Mouse (Mus musculus) stomach, embryonic 16.5 days (tissue): ENCODE data around the gene Chchd6. TPM values are rescaled to one million over a fixed set of nuclear protein-coding genes. Genes with fewer than 3 reads are reported as not detected.

Experiments used
- ATAC-seq: fragments of 200-750 bp; cut with Nextera tagmentation; 2 replicates; pipeline ENCODE4 v1.8.0; 2017; ENCODE audit warnings: moderate number of reproducible peaks, moderate TSS enrichment; ENCODE audit not compliant: insufficient read depth, low FRiP score
- H3K27ac ChIP-seq: fragments of 300-500 bp; sonication (generic); 2 replicates; pipeline ENCODE4 v1.5.1; 2014; ENCODE audit warnings: low read length
- H3K27me3 ChIP-seq: fragments of 300-500 bp; sonication (generic); 2 replicates; pipeline ENCODE4 v1.6.1; 2014; ENCODE audit warnings: low read length, control low read depth, mixed read lengths; ENCODE audit not compliant: control insufficient read depth, insufficient read depth
- H3K36me3 ChIP-seq: fragments of 300-500 bp; sonication (generic); 2 replicates; pipeline ENCODE4 v1.6.1; 2014; ENCODE audit warnings: low read length; ENCODE audit not compliant: control insufficient read depth, insufficient read depth
- H3K4me1 ChIP-seq: fragments of 300-500 bp; sonication (generic); 2 replicates; pipeline ENCODE4 v1.6.1; 2014; ENCODE audit warnings: low read length, control low read depth, mixed read lengths; ENCODE audit not compliant: control insufficient read depth, insufficient read depth
- H3K4me2 ChIP-seq: fragments of 300-500 bp; sonication (generic); 2 replicates; pipeline ENCODE4 v1.6.1; 2014; ENCODE audit warnings: low read depth, low read length, mixed read lengths
- H3K4me3 ChIP-seq: fragments of 300-500 bp; sonication (generic); replicated peaks from 2 replicates; pipeline ENCODE4 v1.5.1; 2014; ENCODE audit warnings: mild to moderate bottlenecking, low read length
- H3K9ac ChIP-seq: fragments of 300-500 bp; sonication (generic); 2 replicates; pipeline ENCODE4 v1.6.1; 2014; ENCODE audit warnings: low read length
- H3K9me3 ChIP-seq: fragments of 300-500 bp; sonication (generic); replicated peaks from 2 replicates; pipeline ENCODE4 v1.6.1; 2016; ENCODE audit warnings: low read length, control low read depth; ENCODE audit not compliant: control insufficient read depth
- WGBS: fragments of 180-500 bp; shearing (Covaris S2); extraction: QIAGEN DNeasy Blood & Tissue Kit; methylation state at CpG from one replicate; pipeline ENCODE4 v1.1.7; 2014; 5-methylcytosine and 5-hydroxymethylcytosine counted together
- polyA plus RNA-seq: library from polyadenylated mRNA; unstranded; fragments of >200 nt; fragmentation: Nextera tagmentation; extraction: Ambion mirVana; gene quantifications from 2 replicates; pipeline ENCODE4 v1.2.1, GENCODE M21; 2015

Gene Chchd6
- polyA plus RNA-seq, 1 experiment from 2014 or later = 38.0 TPM

DNA sequence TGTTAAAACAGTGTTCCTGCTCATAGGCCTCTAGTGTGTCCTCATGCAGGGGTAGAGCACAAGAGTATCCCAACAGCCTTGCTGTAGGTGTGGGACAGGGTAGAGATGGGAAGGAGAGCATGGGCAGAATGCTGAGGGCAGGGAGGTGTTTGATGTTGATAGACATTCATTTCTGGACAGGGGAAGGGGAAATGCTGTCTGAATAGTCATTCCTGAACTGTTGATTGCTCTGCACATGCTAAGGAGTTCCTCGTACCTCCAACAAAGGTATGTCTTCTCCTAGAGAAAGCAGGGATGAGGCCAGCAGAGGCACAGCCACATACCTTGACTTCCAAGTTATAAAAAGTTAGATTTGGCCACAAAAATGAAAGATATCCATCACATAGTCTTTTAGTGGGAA lies 95.5 kb downstream of the Chchd6 start:
- Histone ChIP-seq H3K27me3 (no peaks in the 10 kb centered on the region), H3K4me1 (no peaks in the 10 kb centered on the region), H3K4me2 (no peak overlapping the region), H3K4me3 (no peak overlapping the region), H3K36me3 (no peaks in the 10 kb centered on the region), H3K9me3 (no peaks in the 10 kb centered on the region), H3K27ac (no peak overlapping the region), H3K9ac (no peak overlapping the region)
- 96% methylated on average over 1 of the region's 1 CpGs for WGBS
- no peak for ATAC-seq

DNA sequence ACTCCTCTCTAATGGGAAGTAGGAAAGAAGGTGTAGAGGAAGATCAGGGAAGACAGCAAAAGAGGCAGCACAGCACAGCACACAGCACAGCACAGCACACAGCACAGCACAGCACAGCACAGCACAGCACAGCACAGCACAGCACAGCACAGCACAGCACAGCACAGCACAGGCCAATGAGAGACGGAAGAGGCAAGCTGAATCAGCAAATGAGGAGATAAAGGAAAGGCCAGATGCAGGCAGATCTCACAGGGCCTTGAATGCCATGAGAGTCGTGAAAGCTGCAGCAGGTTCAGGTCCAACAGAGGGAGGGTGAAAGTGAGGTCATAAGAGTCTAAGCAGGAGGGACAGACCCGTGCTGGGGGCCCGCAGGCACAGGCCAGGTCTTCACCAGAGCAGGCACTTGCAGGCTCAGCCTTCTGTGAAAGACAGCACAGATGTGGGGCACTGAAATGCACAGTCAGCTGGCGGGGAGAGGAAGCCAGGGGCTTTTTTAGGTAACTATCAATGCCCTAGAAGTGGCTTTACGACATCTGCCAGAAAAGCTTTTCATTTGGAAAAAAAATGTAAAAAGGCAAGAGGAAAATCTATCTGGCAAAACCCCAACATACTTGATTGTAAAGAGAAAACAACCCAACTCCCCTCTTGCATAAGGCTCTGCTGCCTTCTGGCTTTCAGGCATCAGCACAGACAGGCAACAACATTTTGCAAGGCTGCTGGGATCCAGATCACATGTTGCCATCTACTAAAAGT lies 96.5 kb downstream of the Chchd6 start:
- Histone ChIP-seq H3K9ac (no peak overlapping the region), H3K27ac (no peak overlapping the region), H3K36me3 (no peaks in the 10 kb centered on the region), H3K27me3 (no peaks in the 10 kb centered on the region), H3K4me1 (no peaks in the 10 kb centered on the region), H3K4me2 (no peak overlapping the region), H3K4me3 (no peak overlapping the region), H3K9me3 (no peaks in the 10 kb centered on the region)
- WGBS = 48% methylated on average over 6 of the region's 6 CpGs
- ATAC-seq = no peak

DNA sequence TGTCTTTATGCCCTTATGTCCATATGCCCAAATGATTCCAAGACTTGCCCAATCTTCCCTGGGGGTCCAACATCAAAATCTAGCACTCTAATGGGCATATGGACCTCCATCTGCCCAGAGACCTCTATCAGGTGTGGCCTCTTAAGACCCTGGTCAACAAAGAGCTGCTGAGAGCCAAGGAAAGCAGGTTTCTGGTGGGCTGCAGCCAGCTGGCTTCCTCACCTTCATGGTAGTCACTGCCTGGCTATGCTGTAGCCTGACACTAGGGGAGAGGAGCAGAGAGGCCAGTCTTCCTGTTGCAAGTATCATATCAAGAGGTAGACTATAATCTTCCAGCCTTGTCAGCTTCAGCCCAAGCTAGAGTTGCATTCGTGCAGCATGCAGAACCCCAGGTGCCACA lies 98.5 kb downstream of the Chchd6 start:
- Histone ChIP-seq H3K4me1 (no peaks in the 10 kb centered on the region), H3K9me3 (no peaks in the 10 kb centered on the region), H3K4me2 (no peak overlapping the region), H3K27ac (no peak overlapping the region), H3K36me3 (no peaks in the 10 kb centered on the region), H3K9ac (no peak overlapping the region), H3K27me3 (no peaks in the 10 kb centered on the region), H3K4me3 (no peak overlapping the region)
- no peak for ATAC-seq
- 79% methylated on average over 1 of the region's 1 CpGs for WGBS

DNA sequence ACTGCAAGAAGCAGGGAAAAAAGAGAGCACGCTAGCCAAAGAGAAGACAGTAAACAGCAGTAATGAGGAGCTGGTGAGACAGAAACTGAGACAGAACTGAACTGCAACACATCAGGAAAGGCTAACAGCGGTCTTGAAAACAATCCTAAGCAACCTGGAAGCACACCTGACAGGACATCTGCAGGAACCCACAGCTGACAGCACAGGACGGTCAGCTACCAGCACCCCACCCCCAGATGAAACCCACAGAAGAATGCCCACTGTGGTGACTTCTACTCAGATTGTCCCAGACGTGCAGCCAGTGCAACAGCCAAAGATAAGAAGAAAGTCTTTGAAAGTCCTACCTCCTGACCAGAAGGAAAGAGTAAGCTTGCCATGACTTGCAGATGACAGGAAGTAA lies 103.1 kb downstream of the Chchd6 start:
- no peak for ATAC-seq
- H3K9ac ChIP-seq = no peak overlapping the region
- no peaks in the 10 kb centered on the region for H3K27me3 ChIP-seq
- H3K4me1 ChIP-seq = no peaks in the 10 kb centered on the region
- 55% methylated on average over 4 of the region's 4 CpGs for WGBS
- H3K27ac ChIP-seq = no peak overlapping the region
- H3K4me2 ChIP-seq = no peak overlapping the region
- no peaks in the 10 kb centered on the region for H3K9me3 ChIP-seq
- no peak overlapping the region for H3K4me3 ChIP-seq
- H3K36me3 ChIP-seq = no peaks in the 10 kb centered on the region

DNA sequence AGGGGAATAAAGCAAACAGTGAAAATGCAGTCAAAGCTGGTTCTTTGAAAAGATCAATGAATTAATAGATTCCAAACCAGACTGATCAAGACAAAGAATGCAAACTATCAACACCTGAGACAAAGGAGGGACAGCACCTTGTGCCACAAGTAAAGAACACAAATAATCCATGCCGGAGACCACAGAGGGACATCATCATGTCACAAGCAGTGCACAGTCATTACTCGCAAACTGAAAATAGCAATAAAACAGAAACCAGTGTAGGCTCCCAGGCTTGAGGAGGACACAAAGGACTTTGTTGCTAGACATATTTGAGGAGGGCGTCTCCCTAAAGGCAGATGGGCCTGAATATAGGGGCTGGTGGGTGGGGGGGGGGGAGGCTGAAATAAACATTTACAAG lies 105.1 kb downstream of the Chchd6 start:
- H3K4me1 ChIP-seq = no peaks in the 10 kb centered on the region
- H3K27ac ChIP-seq = no peak overlapping the region
- WGBS = 76% methylated on average over 3 of the region's 3 CpGs
- ATAC-seq = no peak
- no peak overlapping the region for H3K4me2 ChIP-seq
- no peaks in the 10 kb centered on the region for H3K9me3 ChIP-seq
- H3K36me3 ChIP-seq = no peaks in the 10 kb centered on the region
- no peaks in the 10 kb centered on the region for H3K27me3 ChIP-seq
- H3K9ac ChIP-seq = no peak overlapping the region
- no peak overlapping the region for H3K4me3 ChIP-seq

DNA sequence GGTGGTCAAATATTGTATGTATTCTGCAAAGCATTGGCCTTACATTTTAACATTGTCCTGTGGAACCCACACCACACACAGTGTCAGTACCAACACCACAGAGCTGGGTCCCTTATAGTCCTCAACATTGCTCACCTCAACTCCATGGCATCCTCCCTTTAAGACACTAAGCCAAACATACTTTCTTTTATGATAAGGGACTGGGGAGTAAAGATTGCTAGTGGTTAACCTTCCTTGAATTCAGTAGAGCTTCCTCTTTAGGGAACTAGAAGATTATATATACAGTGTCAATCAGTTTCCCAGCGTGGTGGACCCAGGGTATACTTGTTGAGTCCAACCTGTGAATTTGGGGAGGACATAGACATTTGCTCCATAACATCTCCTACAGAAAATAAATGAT lies 105.9 kb downstream of the Chchd6 start:
- Histone ChIP-seq H3K4me2 (no peak overlapping the region), H3K9ac (no peak overlapping the region), H3K4me3 (no peak overlapping the region), H3K4me1 (no peaks in the 10 kb centered on the region), H3K27ac (no peak overlapping the region), H3K9me3 (no peaks in the 10 kb centered on the region), H3K27me3 (no peaks in the 10 kb centered on the region), H3K36me3 (no peaks in the 10 kb centered on the region)
- 82% methylated on average over 1 of the region's 1 CpGs for WGBS
- no peak for ATAC-seq

DNA sequence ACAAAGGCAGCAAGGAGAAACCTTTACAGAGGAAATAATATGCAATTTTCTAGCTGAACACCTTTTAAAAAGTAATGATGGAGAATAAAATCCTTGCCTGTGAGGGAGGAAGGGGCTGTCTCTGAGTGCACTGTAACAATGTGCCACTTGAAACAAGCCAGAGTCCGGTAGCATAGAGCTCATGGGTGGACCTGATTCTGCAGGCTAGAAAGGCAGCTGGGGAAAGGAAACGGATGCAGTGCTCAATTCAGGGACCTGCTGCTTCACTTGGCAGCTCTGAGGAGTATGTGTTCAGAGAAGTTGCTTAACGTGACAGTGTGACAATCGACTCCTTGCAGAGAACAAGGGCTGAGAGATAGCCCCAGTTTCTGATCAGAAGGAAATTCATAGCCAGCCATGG lies 109.4 kb downstream of the Chchd6 start:
- Histone ChIP-seq H3K9me3 (no peaks in the 10 kb centered on the region), H3K27me3 (no peaks in the 10 kb centered on the region), H3K9ac (no peak overlapping the region), H3K4me2 (no peak overlapping the region), H3K27ac (no peak overlapping the region), H3K36me3 (no peaks in the 10 kb centered on the region), H3K4me3 (no peak overlapping the region), H3K4me1 (no peaks in the 10 kb centered on the region)
- ATAC-seq = no peak
- WGBS = 53% methylated on average over 4 of the region's 4 CpGs

DNA sequence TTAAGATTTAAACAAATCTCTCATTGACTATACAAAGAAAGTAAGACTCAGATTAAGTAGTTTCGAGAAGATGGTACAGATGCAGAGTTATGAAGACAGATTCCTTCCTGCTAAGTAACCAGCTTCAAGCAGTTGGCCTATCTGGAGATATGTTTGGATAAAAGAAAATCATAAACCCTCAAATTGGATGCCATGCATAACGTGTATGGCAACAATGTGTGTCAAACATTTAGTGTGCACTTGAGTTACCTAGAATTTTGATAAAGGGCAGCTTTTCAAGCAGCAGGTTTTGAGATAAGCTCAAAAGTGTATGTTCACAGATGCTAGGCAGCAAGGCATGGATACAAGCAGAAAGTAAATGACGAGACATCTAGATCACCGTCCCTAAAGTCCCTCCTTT lies 114.3 kb downstream of the Chchd6 start:
- no peak for ATAC-seq
- Histone ChIP-seq H3K9me3 (no peaks in the 10 kb centered on the region), H3K36me3 (no peaks in the 10 kb centered on the region), H3K4me2 (no peak overlapping the region), H3K9ac (no peak overlapping the region), H3K27ac (no peak overlapping the region), H3K4me3 (no peak overlapping the region), H3K4me1 (no peaks in the 10 kb centered on the region), H3K27me3 (no peaks in the 10 kb centered on the region)
- WGBS = 70% methylated on average over 4 of the region's 4 CpGs

DNA sequence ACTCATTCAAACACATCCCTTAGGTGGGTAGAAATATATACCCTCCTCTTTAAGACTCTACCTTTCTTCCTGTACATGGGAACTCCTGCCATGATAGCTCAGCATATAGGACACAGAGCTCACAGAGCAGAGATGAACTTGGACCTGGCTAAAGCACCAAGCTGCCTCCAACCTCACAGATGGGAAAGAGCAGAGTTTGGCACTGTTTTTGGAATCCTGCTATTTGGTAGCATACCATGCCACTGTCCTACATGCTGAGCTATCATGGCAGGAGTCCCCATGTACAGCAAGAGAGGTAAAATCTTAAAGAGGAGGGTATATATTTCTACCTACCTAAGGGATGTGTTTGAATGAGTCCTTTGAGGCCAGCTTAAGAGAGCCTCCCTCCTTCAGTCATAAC lies 127.5 kb downstream of the Chchd6 start:
- H3K4me2 ChIP-seq = no peak overlapping the region
- peaks cover under 1% of the 10 kb centered on the region; the same call in 1 of the 2 replicates for H3K4me1 ChIP-seq
- H3K9me3 ChIP-seq = no peaks in the 10 kb centered on the region
- no peak overlapping the region for H3K4me3 ChIP-seq
- no peaks in the 10 kb centered on the region for H3K36me3 ChIP-seq
- no peak overlapping the region for H3K9ac ChIP-seq
- no peak overlapping the region for H3K27ac ChIP-seq
- H3K27me3 ChIP-seq = no peaks in the 10 kb centered on the region
- no peak for ATAC-seq
